Mouse (Mus musculus): Measurements from ENCODE around the gene Golm1. TPM values are rescaled to one million over a fixed set of nuclear protein-coding genes. Genes with fewer than 3 reads are reported as not detected.

Gene Golm1
- 10 to 100 TPM; 58.3 to 62.0 TPM for total RNA-seq (2023)

GRCm38 (mm10) chr13:59675151-59676011, at the start of gene Golm1:
Golm1 (minus strand) TSS chr13:59675811.

GRCm38 (mm10) chr13:59711984-59712383, 36.4 kb upstream of the Golm1 start, which contains the start of gene Spata31d1b:
Spata31d1b (plus strand) TSS chr13:59712284.

GRCm38 (mm10) chr13:59710230-59710629, 34.6 kb upstream of the Golm1 start, which contains the start of gene Spata31d1a:
Spata31d1a (minus strand) TSS chr13:59710330.

GRCm38 (mm10) chr13:59694008-59694407, 18.4 kb upstream of the Golm1 start, which contains the start of gene 4921517D22Rik:
4921517D22Rik (minus strand) TSS chr13:59694108.

DNA sequence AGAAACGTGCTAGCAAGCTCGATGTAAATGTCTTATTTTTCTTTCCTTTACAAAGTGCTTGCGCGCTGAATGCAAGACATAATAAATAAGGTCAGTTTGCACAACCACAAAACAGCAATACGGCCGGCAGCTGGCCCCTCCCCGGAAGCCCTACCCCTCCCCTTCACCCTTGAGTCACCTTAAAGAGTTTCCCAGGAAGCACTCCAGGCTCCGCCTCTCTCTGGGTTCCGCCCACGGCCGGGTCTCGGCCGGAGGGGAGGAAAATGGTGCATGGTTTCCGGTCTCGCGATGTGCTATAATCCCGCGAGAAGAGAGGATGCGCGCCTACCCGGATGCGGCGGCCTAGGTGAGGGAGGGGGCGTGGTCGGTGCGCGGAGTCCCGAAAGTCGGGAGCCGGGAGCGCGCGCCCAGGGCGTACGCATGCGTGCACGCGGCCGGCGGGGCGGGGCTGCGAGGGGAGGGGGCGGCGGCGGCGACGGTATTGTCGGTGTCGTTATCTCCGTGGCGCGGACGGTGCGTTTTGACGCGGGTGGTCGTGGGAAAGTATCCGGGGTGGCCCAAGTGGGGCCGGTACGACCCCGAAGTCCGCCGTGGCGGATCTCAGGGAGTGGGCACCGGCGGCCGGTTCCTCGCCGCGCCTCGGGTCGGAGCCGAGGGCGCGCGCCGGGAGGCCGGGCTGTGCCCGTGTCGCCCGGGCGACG, 90.5 kb downstream of the Golm1 start, which contains the start of the genes Agtpbp1 and Naa35:
Gene Agtpbp1 (minus strand): TSS at position 281 of the 701 bp plus-strand sequence.
Gene Naa35 (plus strand): TSS at position 313 of the 701 bp plus-strand sequence.

Other genes with a start within 250 kb of the Golm1 start
- 10 to 100 TPM; 44.9 to 60.6 TPM for gene Agtpbp1, start 90.6 kb downstream of the Golm1 start, total RNA-seq (2023)
- gene Naa35, start 90.6 kb downstream of the Golm1 start, total RNA-seq (2023): 10 to 100 TPM; 72.1 to 72.2 TPM
- gene 4921517D22Rik, start 18.3 kb upstream of the Golm1 start, total RNA-seq (2023): not detected
- gene Spata31d1a, start 34.5 kb upstream of the Golm1 start, total RNA-seq (2023): not detected
- gene Spata31d1b, start 36.5 kb upstream of the Golm1 start, total RNA-seq (2023): not detected
- gene Spata31d1d, start 55.9 kb upstream of the Golm1 start, total RNA-seq (2023): not detected
- gene 1700014D04Rik, start 70.9 kb upstream of the Golm1 start, total RNA-seq (2023): under 1 TPM; 0.18 to 0.99 TPM
- 10 to 100 TPM; 70.8 to 71.3 TPM for gene Isca1, start 94.0 kb upstream of the Golm1 start, total RNA-seq (2023)
- gene Gm49354, start 106.4 kb upstream of the Golm1 start, total RNA-seq (2023): not detected
- gene Tut7, start 147.3 kb upstream of the Golm1 start, total RNA-seq (2023): 100 to 1,000 TPM; 210 to 213 TPM